Mouse (Mus musculus) lung, embryonic 16.5 days (tissue): ENCODE measurements around the gene Egln1. TPM values are rescaled to one million over a fixed set of nuclear protein-coding genes. Genes with fewer than 3 reads are reported as not detected.

Source experiments
- ATAC-seq: fragments of 200-750 bp; cut with Nextera tagmentation; 2 replicates; pipeline ENCODE4 v1.8.0; 2017; ENCODE audit warnings: low read depth, mild to moderate bottlenecking, moderate library complexity
- H3K27ac ChIP-seq: fragments of 300-500 bp; sonication (generic); 2 replicates; pipeline ENCODE4 v1.5.1; 2014; ENCODE audit warnings: mild to moderate bottlenecking, control low read depth, low read length
- H3K27me3 ChIP-seq: fragments of 300-500 bp; sonication (generic); 2 replicates; pipeline ENCODE4 v1.6.1; 2014; ENCODE audit warnings: low read depth, low read length, mixed read lengths; ENCODE audit not compliant: control insufficient read depth, insufficient read depth
- H3K36me3 ChIP-seq: fragments of 300-500 bp; sonication (generic); 2 replicates; pipeline ENCODE4 v1.6.1; 2014; ENCODE audit warnings: low read length; ENCODE audit not compliant: control insufficient read depth, insufficient read depth
- H3K4me1 ChIP-seq: fragments of 300-500 bp; sonication (generic); replicated peaks from 2 replicates; pipeline ENCODE4 v1.6.1; 2014; ENCODE audit warnings: low read length, mixed read lengths; ENCODE audit not compliant: control insufficient read depth, insufficient read depth
- H3K4me2 ChIP-seq: fragments of 300-500 bp; sonication (generic); 2 replicates; pipeline ENCODE4 v1.6.1; 2014; ENCODE audit warnings: low read depth, low read length, control low read depth
- H3K4me3 ChIP-seq: fragments of 300-500 bp; sonication (generic); 2 replicates; pipeline ENCODE4 v1.5.1; 2014; ENCODE audit warnings: mild to moderate bottlenecking, low read length, control low read depth
- H3K9ac ChIP-seq: fragments of 300-500 bp; sonication (generic); 2 replicates; pipeline ENCODE4 v1.6.1; 2014; ENCODE audit warnings: low read length, control low read depth
- H3K9me3 ChIP-seq: fragments of 300-500 bp; sonication (generic); 2 replicates; pipeline ENCODE4 v1.6.1; 2016; ENCODE audit warnings: low read length; ENCODE audit not compliant: control insufficient read depth
- WGBS: fragments of 180-500 bp; shearing (Covaris S2); extraction: QIAGEN DNeasy Blood & Tissue Kit; methylation state at CpG from one replicate; pipeline ENCODE4 v1.1.7; 2014; 5-methylcytosine and 5-hydroxymethylcytosine counted together
- polyA plus RNA-seq: library from polyadenylated mRNA; unstranded; fragments of >200 nt; fragmentation: Nextera tagmentation; extraction: Ambion mirVana; gene quantifications from 2 replicates; pipeline ENCODE4 v1.2.1, GENCODE M21; 2015

Gene Egln1
- polyA plus RNA-seq, 1 experiment from 2014 or later: 11.7 TPM

GRCm38 (mm10) chr8:124973221-124973620 lies 24.1 kb upstream of the Egln1 start:
- Histone ChIP-seq H3K9ac (no peak overlapping the region), H3K9me3 (no peaks in the 10 kb centered on the region), H3K4me2 (no peak overlapping the region), H3K27me3 (no peaks in the 10 kb centered on the region), H3K27ac (no peak overlapping the region), H3K36me3 (no peaks in the 10 kb centered on the region), H3K4me3 (no peak overlapping the region), H3K4me1 (no peaks in the 10 kb centered on the region; the same call in 1 of the 2 replicates)
- no peak for ATAC-seq
- WGBS: 71% methylated on average over 8 of the region's 8 CpGs

- Histone ChIP-seq H3K27me3 (no peaks in the 10 kb centered on the region), H3K9me3 (no peaks in the 10 kb centered on the region), H3K4me3 (no peak overlapping the region), H3K4me1 (no peaks in the 10 kb centered on the region; the same call in 1 of the 2 replicates), H3K27ac (no peak overlapping the region), H3K4me2 (no peak overlapping the region), H3K9ac (no peak overlapping the region), H3K36me3 (no peaks in the 10 kb centered on the region)
- 66% methylated on average over 6 of the region's 6 CpGs for WGBS
- ATAC-seq: no peak
Measured at GRCm38 (mm10) chr8:124970312-124970933, 21.3 kb upstream of the Egln1 start.

GRCm38 (mm10) chr8:124964966-124965365 lies 15.8 kb upstream of the Egln1 start:
- no peak overlapping the region for H3K9ac ChIP-seq
- H3K27me3 ChIP-seq: no peaks in the 10 kb centered on the region
- H3K4me1 ChIP-seq: peaks cover 6% of the 10 kb centered on the region
- ATAC-seq: no peak
- 92% methylated on average over 8 of the region's 8 CpGs for WGBS
- no peaks in the 10 kb centered on the region for H3K36me3 ChIP-seq
- no peak overlapping the region for H3K27ac ChIP-seq
- H3K4me2 ChIP-seq: no peak overlapping the region
- no peaks in the 10 kb centered on the region for H3K9me3 ChIP-seq
- H3K4me3 ChIP-seq: no peak overlapping the region

GRCm38 (mm10) chr8:124963246-124963645 lies 14.1 kb upstream of the Egln1 start:
- ATAC-seq: no peak
- no peak overlapping the region for H3K4me3 ChIP-seq
- no peaks in the 10 kb centered on the region for H3K27me3 ChIP-seq
- no peaks in the 10 kb centered on the region for H3K36me3 ChIP-seq
- 86% methylated on average over 5 of the region's 5 CpGs for WGBS
- H3K4me1 ChIP-seq: peaks cover 14% of the 10 kb centered on the region
- H3K27ac ChIP-seq: no peak overlapping the region
- H3K9ac ChIP-seq: no peak overlapping the region
- H3K4me2 ChIP-seq: no peak overlapping the region
- no peaks in the 10 kb centered on the region for H3K9me3 ChIP-seq

- ATAC-seq: peak; percentile 60
- 5% methylated on average over 8 of the region's 8 CpGs for WGBS
Measured at GRCm38 (mm10) chr8:124960226-124960880, 11.2 kb upstream of the Egln1 start.

GRCm38 (mm10) chr8:124959462-124960225 lies 10.5 kb upstream of the Egln1 start:
- H3K27ac ChIP-seq: peak overlapping the region; percentile 56
- peaks cover 14% of the 10 kb centered on the region for H3K4me1 ChIP-seq
- WGBS: 33% methylated on average over 8 of the region's 8 CpGs
- peak; percentile 68 for ATAC-seq
- no peak overlapping the region for H3K4me2 ChIP-seq
- no peak overlapping the region for H3K9ac ChIP-seq
- no peak overlapping the region for H3K4me3 ChIP-seq
- no peaks in the 10 kb centered on the region for H3K27me3 ChIP-seq
- H3K9me3 ChIP-seq: no peaks in the 10 kb centered on the region
- H3K36me3 ChIP-seq: no peaks in the 10 kb centered on the region

More at GRCm38 (mm10) chr8:124960226-124960880, 11.2 kb upstream of the Egln1 start:
- Histone ChIP-seq H3K4me1 (peaks cover 14% of the 10 kb centered on the region), H3K4me3 (no peak overlapping the region), H3K27me3 (no peaks in the 10 kb centered on the region), H3K9ac (no peak overlapping the region), H3K27ac (peak overlapping the region; percentile 56), H3K36me3 (no peaks in the 10 kb centered on the region), H3K4me2 (no peak overlapping the region), H3K9me3 (no peaks in the 10 kb centered on the region)

GRCm38 (mm10) chr8:124954572-124955082 lies 5.5 kb upstream of the Egln1 start:
- Histone ChIP-seq H3K9me3 (no peaks in the 10 kb centered on the region), H3K9ac (no peak overlapping the region), H3K4me1 (peaks cover 10% of the 10 kb centered on the region), H3K4me3 (no peak overlapping the region), H3K36me3 (no peaks in the 10 kb centered on the region), H3K27me3 (no peaks in the 10 kb centered on the region), H3K4me2 (no peak overlapping the region), H3K27ac (no peak overlapping the region)
- 70% methylated on average over 8 of the region's 8 CpGs for WGBS
- no peak for ATAC-seq

- Histone ChIP-seq H3K27me3 (no peaks in the 10 kb centered on the region), H3K9me3 (no peaks in the 10 kb centered on the region), H3K4me2 (no peak overlapping the region), H3K27ac (no peak overlapping the region), H3K9ac (no peak overlapping the region), H3K4me1 (peaks cover 5% of the 10 kb centered on the region), H3K4me3 (no peak overlapping the region), H3K36me3 (no peaks in the 10 kb centered on the region)
- WGBS: 57% methylated on average over 7 of the region's 7 CpGs
- no peak for ATAC-seq
Measured at GRCm38 (mm10) chr8:124953188-124953587, 4.1 kb upstream of the Egln1 start.

GRCm38 (mm10) chr8:124950865-124951264 lies 1.7 kb upstream of the Egln1 start:
- H3K9ac ChIP-seq: peak overlapping the region; percentile 87
- H3K36me3 ChIP-seq: no peaks in the 10 kb centered on the region
- no peak for ATAC-seq
- peak overlapping the region; percentile 57 for H3K4me3 ChIP-seq
- H3K4me2 ChIP-seq: peak overlapping the region; percentile 52
- H3K27me3 ChIP-seq: no peaks in the 10 kb centered on the region
- 45% methylated on average over 2 of the region's 2 CpGs for WGBS
- peaks cover 18% of the 10 kb centered on the region for H3K4me1 ChIP-seq
- H3K9me3 ChIP-seq: no peaks in the 10 kb centered on the region
- no peak overlapping the region for H3K27ac ChIP-seq
